Mouse (Mus musculus): ENCODE data around the gene Tanc2. TPM values are rescaled to one million over a fixed set of nuclear protein-coding genes. Genes with fewer than 3 reads are reported as not detected.

Tanc2 gene
- polyA plus RNA-seq, 2 experiments, result 11.2 to 13.0 TPM

GRCm38 (mm10) chr11:105678996-105679395 lies 89.2 kb downstream of the Tanc2 start:
- ATAC-seq (ENCODE audit: low FRiP score, low read depth) (no peak), DNase-seq (ENCODE audit: low spot score) (no peak)
- WGBS, result 86% methylated on average over 1 of the region's 1 CpGs
- Histone ChIP-seq H3K4me2 (replicated peaks; ENCODE audit: low read depth, low read length, severe bottlenecking) (no peak overlapping the region), H3K27ac (replicated peaks; ENCODE audit: low read depth, low read length) (no peak overlapping the region), H3K9ac (ENCODE audit: low read depth, low read length, severe bottlenecking) (no peak overlapping the region), H3K27me3 (ENCODE audit: control insufficient read depth, insufficient read depth, low read length) (no peaks in the 10 kb centered on the region), H3K4me1 (ENCODE audit: control insufficient read depth, insufficient read depth, low read length) (no peaks in the 10 kb centered on the region), H3K9me3 (ENCODE audit: control insufficient read depth, low read length) (no peaks in the 10 kb centered on the region), H3K4me3 (replicated peaks; ENCODE audit: low read length) (no peak overlapping the region), H3K36me3 (ENCODE audit: control insufficient read depth, insufficient read depth, low read length) (no peaks in the 10 kb centered on the region)
- TF ChIP-seq POLR2A (IDR thresholded peaks at IDR 0.05; ENCODE audit: borderline replicate concordance, extremely low read depth, insufficient read depth, insufficient read length), result no peak

- DNase-seq (ENCODE audit: low spot score) (no peak), ATAC-seq (ENCODE audit: low FRiP score, low read depth) (no peak)
- H3K4me1 ChIP-seq (ENCODE audit: control insufficient read depth, insufficient read depth, low read length), result no peaks in the 10 kb centered on the region
- H3K4me2 ChIP-seq (replicated peaks; ENCODE audit: low read depth, low read length, severe bottlenecking), result no peak overlapping the region
- TF ChIP-seq POLR2A (IDR thresholded peaks at IDR 0.05; ENCODE audit: borderline replicate concordance, extremely low read depth, insufficient read depth, insufficient read length), result no peak
- no peaks in the 10 kb centered on the region for H3K9me3 ChIP-seq (ENCODE audit: control insufficient read depth, low read length)
- no peaks in the 10 kb centered on the region for H3K36me3 ChIP-seq (ENCODE audit: control insufficient read depth, insufficient read depth, low read length)
- no peak overlapping the region for H3K9ac ChIP-seq (ENCODE audit: low read depth, low read length, severe bottlenecking)
- H3K4me3 ChIP-seq (replicated peaks; ENCODE audit: low read length), result no peak overlapping the region
- H3K27ac ChIP-seq (replicated peaks; ENCODE audit: low read depth, low read length), result no peak overlapping the region
- H3K27me3 ChIP-seq (ENCODE audit: control insufficient read depth, insufficient read depth, low read length), result no peaks in the 10 kb centered on the region
Measured at GRCm38 (mm10) chr11:105684747-105685146, 95.0 kb downstream of the Tanc2 start.

- no peak for TF ChIP-seq POLR2A (IDR thresholded peaks at IDR 0.05; ENCODE audit: borderline replicate concordance, extremely low read depth, insufficient read depth, insufficient read length)
- no peak overlapping the region for H3K27ac ChIP-seq (replicated peaks; ENCODE audit: low read depth, low read length)
- DNase-seq (ENCODE audit: low spot score), result no peak
- H3K36me3 ChIP-seq (ENCODE audit: control insufficient read depth, insufficient read depth, low read length), result no peaks in the 10 kb centered on the region
- no peak overlapping the region for H3K4me2 ChIP-seq (replicated peaks; ENCODE audit: low read depth, low read length, severe bottlenecking)
- no peak for ATAC-seq (ENCODE audit: low FRiP score, low read depth)
- H3K4me1 ChIP-seq (ENCODE audit: control insufficient read depth, insufficient read depth, low read length), result no peaks in the 10 kb centered on the region
- no peaks in the 10 kb centered on the region for H3K9me3 ChIP-seq (ENCODE audit: control insufficient read depth, low read length)
- no peak overlapping the region for H3K4me3 ChIP-seq (replicated peaks; ENCODE audit: low read length)
- 61% methylated on average over 3 of the region's 3 CpGs for WGBS
- no peaks in the 10 kb centered on the region for H3K27me3 ChIP-seq (ENCODE audit: control insufficient read depth, insufficient read depth, low read length)
- H3K9ac ChIP-seq (ENCODE audit: low read depth, low read length, severe bottlenecking), result no peak overlapping the region
Measured at GRCm38 (mm10) chr11:105700528-105700927, 110.7 kb downstream of the Tanc2 start.

- Histone ChIP-seq H3K4me3 (replicated peaks; ENCODE audit: low read length) (no peak overlapping the region), H3K36me3 (ENCODE audit: control insufficient read depth, insufficient read depth, low read length) (no peaks in the 10 kb centered on the region), H3K9ac (ENCODE audit: low read depth, low read length, severe bottlenecking) (no peak overlapping the region), H3K27ac (replicated peaks; ENCODE audit: low read depth, low read length) (no peak overlapping the region), H3K4me1 (ENCODE audit: control insufficient read depth, insufficient read depth, low read length) (no peaks in the 10 kb centered on the region), H3K4me2 (replicated peaks; ENCODE audit: low read depth, low read length, severe bottlenecking) (no peak overlapping the region), H3K9me3 (ENCODE audit: control insufficient read depth, low read length) (no peaks in the 10 kb centered on the region), H3K27me3 (ENCODE audit: control insufficient read depth, insufficient read depth, low read length) (no peaks in the 10 kb centered on the region)
- ATAC-seq (ENCODE audit: low FRiP score, low read depth), result no peak
- DNase-seq (ENCODE audit: low spot score), result no peak
- WGBS, result 54% methylated on average over 1 of the region's 1 CpGs
- TF ChIP-seq POLR2A (IDR thresholded peaks at IDR 0.05; ENCODE audit: borderline replicate concordance, extremely low read depth, insufficient read depth, insufficient read length), result no peak
Measured at GRCm38 (mm10) chr11:105719660-105720059, 129.9 kb downstream of the Tanc2 start.

GRCm38 (mm10) chr11:105731541-105731940 lies 141.8 kb downstream of the Tanc2 start:
- Histone ChIP-seq H3K4me1 (ENCODE audit: control insufficient read depth, insufficient read depth, low read length) (no peaks in the 10 kb centered on the region; the same call in 1 of the 2 replicates), H3K4me2 (replicated peaks; ENCODE audit: low read depth, low read length, severe bottlenecking) (no peak overlapping the region), H3K27me3 (ENCODE audit: control insufficient read depth, insufficient read depth, low read length) (no peaks in the 10 kb centered on the region), H3K36me3 (ENCODE audit: control insufficient read depth, insufficient read depth, low read length) (no peaks in the 10 kb centered on the region), H3K27ac (replicated peaks; ENCODE audit: low read depth, low read length) (no peak overlapping the region), H3K9ac (ENCODE audit: low read depth, low read length, severe bottlenecking) (no peak overlapping the region), H3K4me3 (replicated peaks; ENCODE audit: low read length) (no peak overlapping the region), H3K9me3 (ENCODE audit: control insufficient read depth, low read length) (no peaks in the 10 kb centered on the region)
- ATAC-seq (ENCODE audit: low FRiP score, low read depth) (no peak), DNase-seq (ENCODE audit: low spot score) (peak; percentile 17)
- 70% methylated on average over 6 of the region's 6 CpGs for WGBS
- TF ChIP-seq POLR2A (IDR thresholded peaks at IDR 0.05; ENCODE audit: borderline replicate concordance, extremely low read depth, insufficient read depth, insufficient read length), result no peak

- Histone ChIP-seq H3K4me1 (ENCODE audit: control insufficient read depth, insufficient read depth, low read length) (no peaks in the 10 kb centered on the region; the same call in 1 of the 2 replicates), H3K9me3 (ENCODE audit: control insufficient read depth, low read length) (no peaks in the 10 kb centered on the region), H3K36me3 (ENCODE audit: control insufficient read depth, insufficient read depth, low read length) (no peaks in the 10 kb centered on the region), H3K9ac (ENCODE audit: low read depth, low read length, severe bottlenecking) (no peak overlapping the region), H3K27ac (replicated peaks; ENCODE audit: low read depth, low read length) (no peak overlapping the region), H3K4me2 (replicated peaks; ENCODE audit: low read depth, low read length, severe bottlenecking) (no peak overlapping the region), H3K27me3 (ENCODE audit: control insufficient read depth, insufficient read depth, low read length) (no peaks in the 10 kb centered on the region), H3K4me3 (replicated peaks; ENCODE audit: low read length) (no peak overlapping the region)
- 60% methylated on average over 4 of the region's 4 CpGs for whole genome bisulfite sequencing
- no peak for ATAC-seq (ENCODE audit: low FRiP score, low read depth)
- no peak for TF ChIP-seq POLR2A (IDR thresholded peaks at IDR 0.05; ENCODE audit: borderline replicate concordance, extremely low read depth, insufficient read depth, insufficient read length)
- no peak for DNase-seq (ENCODE audit: low spot score)
Measured at GRCm38 (mm10) chr11:105731989-105732531, 142.3 kb downstream of the Tanc2 start.
